Comparison of ENCODE assay signal across 12 mouse cellular contexts in the genomic region with DNA sequence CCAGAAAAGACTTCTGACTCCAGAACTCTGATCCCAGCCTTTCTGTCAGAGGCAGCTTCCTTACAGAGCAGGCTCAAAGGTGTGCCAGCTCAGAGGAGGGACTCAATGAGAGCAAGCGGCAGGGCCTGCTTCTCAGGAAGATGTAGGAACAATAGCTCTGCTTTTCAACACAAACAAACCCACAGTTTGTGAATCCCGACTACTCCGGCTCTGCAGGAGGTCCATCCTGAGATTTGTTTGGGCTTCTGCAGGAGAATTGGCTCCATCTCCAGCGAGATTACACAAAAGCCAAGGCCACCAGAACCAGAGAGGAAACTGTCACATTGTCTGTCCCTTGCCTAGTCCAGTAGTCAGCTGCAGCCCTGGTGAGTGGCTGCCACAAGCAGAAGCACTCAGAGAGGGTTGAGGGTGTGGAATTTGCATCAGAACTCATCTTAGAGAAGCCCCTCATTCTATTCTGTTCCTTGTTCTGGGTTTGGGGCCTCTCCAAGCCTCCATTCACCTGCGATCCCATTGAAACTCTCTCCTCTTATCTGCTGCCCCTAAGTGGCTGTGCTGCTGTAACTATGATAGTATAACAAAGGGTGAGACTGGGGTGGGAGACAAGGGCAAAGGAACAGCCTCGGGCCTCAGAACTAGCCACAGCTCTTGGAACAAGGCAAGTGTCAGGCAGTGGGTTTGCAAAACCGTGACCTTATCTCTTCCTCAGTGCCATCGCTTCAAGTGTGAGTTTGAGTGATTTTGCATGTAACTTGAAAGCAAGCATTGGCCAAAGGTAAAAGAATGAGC.
DNase-seq lines count a peak whose midpoint lies in the region; ATAC-seq lines count a peak whose summit lies in the region.
"Had no signal": no experiment of that assay in that cellular context is flagged by ENCODE, and none has a peak within 500 bp of the region (broad histone marks: within the 10 kb centered on the region; RNA-seq: fewer than 3 reads in every experiment).

No protein-coding gene starts in this region.

- H3K36me3 ChIP-seq in heart, embryonic 16.5 days (ENCODE audit: control insufficient read depth, insufficient read depth): no peaks in the 10 kb centered on the region
- H3K36me3 ChIP-seq in heart, embryonic 11.5 days (ENCODE audit: control insufficient read depth, insufficient read depth, low read length): no peaks in the 10 kb centered on the region

- no peak overlapping the region for H3K4me2 ChIP-seq in heart, embryonic 16.5 days (ENCODE audit: low read depth, low read length)
- no peak overlapping the region for H3K4me2 ChIP-seq in heart, embryonic 11.5 days

- no peak overlapping the region for H3K4me3 ChIP-seq in heart, embryonic 16.5 days (ENCODE audit: low read length)
- H3K4me3 ChIP-seq in heart, embryonic 11.5 days (ENCODE audit: low read depth, low read length): no peak overlapping the region
- no peak overlapping the region for H3K4me3 ChIP-seq in brown adipose tissue, adult 24 weeks (ENCODE audit: insufficient read depth, low read depth, low read length)
- H3K4me3 ChIP-seq: myocyte had no signal

- H3K27ac ChIP-seq in heart, embryonic 16.5 days (ENCODE audit: low read length): peak overlapping the region; percentile 4; the same call in 1 of the 2 replicates
- no peak overlapping the region for H3K27ac ChIP-seq in heart, embryonic 11.5 days (ENCODE audit: low read depth, low read length)
- H3K27ac ChIP-seq in brown adipose tissue, adult 24 weeks (replicated peaks; ENCODE audit: low read depth, low read length): peak overlapping the region; percentile 53

- 27% methylated on average over 8 of the region's 8 CpGs for WGBS in heart, embryonic 16.5 days
- 17% methylated on average over 8 of the region's 8 CpGs for WGBS in heart, embryonic 11.5 days (ENCODE audit: insufficient replicate concordance)

- DNase-seq in Muller cell, postnatal 12 days (ENCODE audit: inconsistent ontology term): peak; percentile 17
- DNase-seq in lung, postnatal 14 days: peak; percentile 55
- DNase-seq in right cerebral cortex, postnatal 4 days: no peak
- DNase-seq in gastrocnemius, postnatal 36 days: no peak
- DNase-seq: cerebellum, adult 9-11 months; gastrocnemius, postnatal 25 days; right cerebral cortex, postnatal 14 days had no signal

- H3K27me3 ChIP-seq in heart, embryonic 16.5 days (ENCODE audit: control insufficient read depth, insufficient read depth, low read length): no peaks in the 10 kb centered on the region
- H3K27me3 ChIP-seq in heart, embryonic 11.5 days (ENCODE audit: control insufficient read depth, insufficient read depth, low read length): no peaks in the 10 kb centered on the region

- intact Hi-C loops in gastrocnemius, postnatal 36 days (cut with DNase I): no loop called here

- no peak overlapping the region for H3K9ac ChIP-seq in heart, embryonic 16.5 days (ENCODE audit: low read length)
- no peak overlapping the region for H3K9ac ChIP-seq in heart, embryonic 11.5 days (ENCODE audit: low read depth, low read length)

- ATAC-seq in heart, embryonic 16.5 days (replicated peaks; ENCODE audit: extremely low read depth, insufficient read depth, low FRiP score): no peak
- ATAC-seq in heart, embryonic 11.5 days (replicated peaks; ENCODE audit: insufficient number of reproducible peaks, low FRiP score, low TSS enrichment): no peak
- ATAC-seq: intestine, embryonic 16.5 days had no signal

- H3K9me3 ChIP-seq in heart, embryonic 16.5 days (replicated peaks; ENCODE audit: control insufficient read depth, low read length): no peaks in the 10 kb centered on the region
- H3K9me3 ChIP-seq in heart, embryonic 11.5 days (replicated peaks; ENCODE audit: control insufficient read depth, low read length): no peaks in the 10 kb centered on the region

- peaks cover 10% of the 10 kb centered on the region for H3K4me1 ChIP-seq in heart, embryonic 16.5 days (ENCODE audit: control insufficient read depth, insufficient read depth, low read length)
- peaks cover 14% of the 10 kb centered on the region for H3K4me1 ChIP-seq in heart, embryonic 11.5 days (ENCODE audit: control insufficient read depth, insufficient read depth, low read length)
- H3K4me1 ChIP-seq in brown adipose tissue, adult 24 weeks (ENCODE audit: control insufficient read depth, insufficient read depth, insufficient read length, low read length): peaks cover 8% of the 10 kb centered on the region; the same call in 1 of the 2 replicates

Comparison
In these comparisons a context has a peak if more than half of its experiments do, and no peak if none do; other contexts are left out.
1. DNase-seq: peak in Muller cell, postnatal 12 days (single experiment) and lung, postnatal 14 days (single experiment); none in right cerebral cortex, postnatal 4 days (single experiment) and gastrocnemius, postnatal 36 days (0 of 2).